Mouse (Mus musculus) intestine, embryonic 14.5 days (tissue): Measurements from ENCODE around the gene Ube3a. TPM values are rescaled to one million over a fixed set of nuclear protein-coding genes. Genes with fewer than 3 reads are reported as not detected.

Source experiments
- ATAC-seq: fragments of 200-750 bp; cut with Nextera tagmentation; replicated peaks from 2 replicates; pipeline ENCODE4 v1.8.0; 2017; ENCODE audit warnings: low read depth, moderate number of reproducible peaks, moderate TSS enrichment, moderate library complexity; ENCODE audit not compliant: low FRiP score, low TSS enrichment
- DNase-seq: peaks from one replicate; pipeline ENCODE4 v3.0.0-alpha.2; 2018; ENCODE audit warnings: low spot score
- H3K27ac ChIP-seq: fragments of 300-500 bp; sonication (generic); 2 replicates; pipeline ENCODE4 v1.5.1; 2014; ENCODE audit warnings: low read depth, mild to moderate bottlenecking, control low read depth
- H3K27me3 ChIP-seq: fragments of 300-500 bp; sonication (generic); replicated peaks from 2 replicates; pipeline ENCODE4 v1.6.1; 2014; ENCODE audit warnings: low read length, control low read depth; ENCODE audit not compliant: control insufficient read depth, insufficient read depth
- H3K36me3 ChIP-seq: fragments of 300-500 bp; sonication (generic); 2 replicates; pipeline ENCODE4 v1.6.1; 2014; ENCODE audit warnings: low read length, control low read depth; ENCODE audit not compliant: control insufficient read depth, insufficient read depth
- H3K4me1 ChIP-seq: fragments of 300-500 bp; sonication (generic); replicated peaks from 2 replicates; pipeline ENCODE4 v1.6.1; 2014; ENCODE audit warnings: low read length, control low read depth, mixed read lengths; ENCODE audit not compliant: control insufficient read depth, insufficient read depth
- H3K4me2 ChIP-seq: fragments of 300-500 bp; sonication (generic); 2 replicates; pipeline ENCODE4 v1.6.1; 2014; ENCODE audit warnings: low read length
- H3K4me3 ChIP-seq: fragments of 300-500 bp; sonication (generic); 2 replicates; pipeline ENCODE4 v1.5.1; 2014; ENCODE audit warnings: low read depth, low read length, control low read depth, mixed read lengths
- H3K9ac ChIP-seq: fragments of 300-500 bp; sonication (generic); 2 replicates; pipeline ENCODE4 v1.6.1; 2014; ENCODE audit warnings: mild to moderate bottlenecking, low read length
- H3K9me3 ChIP-seq: fragments of 300-500 bp; sonication (generic); 2 replicates; pipeline ENCODE4 v1.6.1; 2016; ENCODE audit warnings: low read length, control low read depth; ENCODE audit not compliant: control insufficient read depth
- WGBS: fragments of 180-500 bp; shearing (Covaris S2); extraction: QIAGEN DNeasy Blood & Tissue Kit; methylation state at CpG from one replicate; pipeline ENCODE4 v1.1.7; 2014; 5-methylcytosine and 5-hydroxymethylcytosine counted together
- polyA plus RNA-seq: library from polyadenylated mRNA; unstranded; fragments of >200 nt; fragmentation: Nextera tagmentation; extraction: Ambion mirVana; gene quantifications from 2 replicates; pipeline ENCODE4 v1.2.1, GENCODE M21; 2014

Ube3a gene
- 128 and 131 TPM in 2 replicates for polyA plus RNA-seq

- peak within 1 kb of the TSS; percentile 82 for H3K4me2 ChIP-seq
- no peaks in the 10 kb centered on the region for H3K27me3 ChIP-seq
- H3K9me3 ChIP-seq = no peaks in the 10 kb centered on the region
- 0 out of 2 replicates have a peak, but pooled peaks cover 4% of the 10 kb centered on the region for H3K4me1 ChIP-seq
- peak within 1 kb of the TSS; percentile 91 for H3K4me3 ChIP-seq
- peak within 1 kb of the TSS; percentile 99 for H3K27ac ChIP-seq
- no peaks in the 10 kb centered on the region for H3K36me3 ChIP-seq
- 2% methylated on average over 44 of the region's 50 CpGs for WGBS
- ATAC-seq = peak; percentile 99
- DNase-seq = peak; percentile 94
- H3K9ac ChIP-seq = peak within 1 kb of the TSS; percentile 94
Measured at GRCm38 (mm10) chr7:59228045-59228865, at the start of gene Ube3a. TSS of gene Ube3a (plus strand) at chr7:59228750.

GRCm38 (mm10) chr7:59192831-59193230, 35.7 kb upstream of the Ube3a start:
- H3K4me3 ChIP-seq = no peak overlapping the region
- no peak overlapping the region for H3K27ac ChIP-seq
- no peaks in the 10 kb centered on the region for H3K4me1 ChIP-seq
- H3K27me3 ChIP-seq = no peaks in the 10 kb centered on the region
- H3K9ac ChIP-seq = no peak overlapping the region
- no peaks in the 10 kb centered on the region for H3K36me3 ChIP-seq
- no peaks in the 10 kb centered on the region for H3K9me3 ChIP-seq
- DNase-seq (no peak), ATAC-seq (no peak)
- no peak overlapping the region for H3K4me2 ChIP-seq

GRCm38 (mm10) chr7:59214911-59215310, 13.6 kb upstream of the Ube3a start:
- WGBS = 84% methylated on average over 1 of the region's 1 CpGs
- ATAC-seq = no peak

GRCm38 (mm10) chr7:59221244-59221643, 7.3 kb upstream of the Ube3a start:
- WGBS = 90% methylated on average over 1 of the region's 1 CpGs
- Histone ChIP-seq H3K27ac (no peak overlapping the region), H3K4me1 (no peaks in the 10 kb centered on the region), H3K9me3 (no peaks in the 10 kb centered on the region), H3K9ac (no peak overlapping the region), H3K36me3 (no peaks in the 10 kb centered on the region), H3K27me3 (no peaks in the 10 kb centered on the region), H3K4me3 (no peak overlapping the region), H3K4me2 (no peak overlapping the region)
- DNase-seq (no peak), ATAC-seq (no peak)

More at GRCm38 (mm10) chr7:59214911-59215310, 13.6 kb upstream of the Ube3a start:
- no peak for DNase-seq
- H3K27ac ChIP-seq = no peak overlapping the region
- H3K36me3 ChIP-seq = no peaks in the 10 kb centered on the region
- H3K4me2 ChIP-seq = no peak overlapping the region
- H3K9me3 ChIP-seq = 0 out of 2 replicates have a peak, but pooled peaks cover 8% of the 10 kb centered on the region
- H3K9ac ChIP-seq = no peak overlapping the region
- H3K4me1 ChIP-seq = no peaks in the 10 kb centered on the region
- no peak overlapping the region for H3K4me3 ChIP-seq
- no peaks in the 10 kb centered on the region for H3K27me3 ChIP-seq

GRCm38 (mm10) chr7:59228866-59229182, 274 bp downstream of the Ube3a start:
- peak overlapping the region; percentile 82; the same call in 1 of the 2 replicates for H3K4me2 ChIP-seq
- H3K27me3 ChIP-seq = no peaks in the 10 kb centered on the region
- peak overlapping the region; percentile 91 for H3K4me3 ChIP-seq
- DNase-seq (no peak), ATAC-seq (peak; percentile 73)
- H3K36me3 ChIP-seq = no peaks in the 10 kb centered on the region
- H3K9ac ChIP-seq = peak overlapping the region; percentile 94
- peak overlapping the region; percentile 99 for H3K27ac ChIP-seq
- WGBS = 0% methylated on average over 39 of the region's 39 CpGs
- H3K9me3 ChIP-seq = no peaks in the 10 kb centered on the region
- 0 out of 2 replicates have a peak, but pooled peaks cover 8% of the 10 kb centered on the region for H3K4me1 ChIP-seq

- Histone ChIP-seq H3K36me3 (no peaks in the 10 kb centered on the region), H3K4me2 (peak overlapping the region; percentile 82), H3K27me3 (no peaks in the 10 kb centered on the region), H3K9me3 (no peaks in the 10 kb centered on the region), H3K4me3 (peak overlapping the region; percentile 91), H3K27ac (peak overlapping the region; percentile 99), H3K4me1 (0 out of 2 replicates have a peak, but pooled peaks cover 9% of the 10 kb centered on the region), H3K9ac (peak overlapping the region; percentile 94)
- ATAC-seq = peak; percentile 59
- whole genome bisulfite sequencing = under 1% methylated on average over 51 of the region's 52 CpGs
- peak; percentile 86 for DNase-seq
Measured at GRCm38 (mm10) chr7:59229183-59229911, 797 bp downstream of the Ube3a start.

- peak overlapping the region; percentile 94 for H3K9ac ChIP-seq
- WGBS = 39% methylated on average over 4 of the region's 4 CpGs
- no peak for DNase-seq
Measured at GRCm38 (mm10) chr7:59230304-59230703, 1.8 kb downstream of the Ube3a start.

GRCm38 (mm10) chr7:59230768-59231167, 2.2 kb downstream of the Ube3a start:
- Histone ChIP-seq H3K4me1 (0 out of 2 replicates have a peak, but pooled peaks cover 9% of the 10 kb centered on the region), H3K9ac (no peak overlapping the region)
- WGBS = 71% methylated on average over 5 of the region's 5 CpGs

More at GRCm38 (mm10) chr7:59230304-59230703, 1.8 kb downstream of the Ube3a start:
- Histone ChIP-seq H3K27me3 (no peaks in the 10 kb centered on the region), H3K9me3 (no peaks in the 10 kb centered on the region), H3K36me3 (no peaks in the 10 kb centered on the region), H3K4me1 (0 out of 2 replicates have a peak, but pooled peaks cover 9% of the 10 kb centered on the region), H3K27ac (no peak overlapping the region), H3K4me3 (peak overlapping the region; percentile 91), H3K4me2 (peak overlapping the region; percentile 82)
- no peak for ATAC-seq

More at GRCm38 (mm10) chr7:59230768-59231167, 2.2 kb downstream of the Ube3a start:
- H3K4me2 ChIP-seq = peak overlapping the region; percentile 82
- no peaks in the 10 kb centered on the region for H3K27me3 ChIP-seq
- ATAC-seq (no peak), DNase-seq (no peak)
- H3K36me3 ChIP-seq = no peaks in the 10 kb centered on the region
- no peaks in the 10 kb centered on the region for H3K9me3 ChIP-seq
- no peak overlapping the region for H3K27ac ChIP-seq
- peak overlapping the region; percentile 91 for H3K4me3 ChIP-seq
